ENCODE assay signal across 23 mouse cellular contexts in genomic region chr11:109872674-109873073, GRCm38 (mm10). TPM values are rescaled to one million over a fixed set of nuclear protein-coding genes. Genes with fewer than 3 reads are reported as not detected.
DNase-seq lines count a peak whose midpoint lies in the region; ATAC-seq and TF ChIP-seq lines count a peak whose summit lies in the region.
"Had no signal": no experiment of that assay in that cellular context is flagged by ENCODE, and none has a peak within 500 bp of the region (broad histone marks: within the 10 kb centered on the region; RNA-seq: fewer than 3 reads in every experiment).

No protein-coding gene starts in this region.

- 67% methylated on average over 3 of the region's 3 CpGs for WGBS in heart, embryonic 11.5 days (ENCODE audit: insufficient replicate concordance)
- WGBS in midbrain, embryonic 11.5 days: 78% methylated on average over 3 of the region's 3 CpGs
- WGBS in midbrain, postnatal 0 days: 70% methylated on average over 3 of the region's 3 CpGs

- TF ChIP-seq CTCF in midbrain, postnatal 0 days (IDR thresholded peaks at IDR 0.05): no peak

- H3K79me2 ChIP-seq in myocyte (ENCODE audit: control insufficient read depth, insufficient read depth): no peaks in the 10 kb centered on the region

- no peak overlapping the region for H3K9ac ChIP-seq in heart, embryonic 11.5 days (ENCODE audit: low read depth, low read length)
- H3K9ac ChIP-seq in midbrain, embryonic 11.5 days (ENCODE audit: low read length): no peak overlapping the region
- no peak overlapping the region for H3K9ac ChIP-seq in midbrain, postnatal 0 days (replicated peaks; ENCODE audit: low read length, poor library complexity, severe bottlenecking)
- H3K9ac ChIP-seq: embryonic facial prominence, embryonic 13.5 days; embryonic facial prominence, embryonic 15.5 days; forebrain, embryonic 12.5 days had no signal

- DNase-seq in heart, adult 11 months: peak; percentile 82
- peak; percentile 44 for DNase-seq in midbrain, embryonic 11.5 days (ENCODE audit: low spot score, missing footprints)
- no peak for DNase-seq in midbrain, postnatal 0 days (ENCODE audit: low spot score)
- no peak for DNase-seq in spleen, postnatal 10 days (ENCODE audit: low spot score in 2 of 2)
- DNase-seq: adrenal gland, adult 2 months; adrenal gland, postnatal 25 days; cerebellum, adult 11 months; cerebellum, adult 9-11 months had no signal

- H3K4me3 ChIP-seq in heart, embryonic 11.5 days (ENCODE audit: low read depth, low read length): no peak overlapping the region
- H3K4me3 ChIP-seq in midbrain, embryonic 11.5 days (ENCODE audit: low read depth, low read length): no peak overlapping the region
- no peak overlapping the region for H3K4me3 ChIP-seq in midbrain, postnatal 0 days (ENCODE audit: low read depth, low read length)
- no peak overlapping the region for H3K4me3 ChIP-seq in myocyte
- H3K4me3 ChIP-seq: embryonic facial prominence, embryonic 13.5 days; embryonic facial prominence, embryonic 15.5 days; erythroblast, embryonic 14.5 days; forebrain, embryonic 10.5 days; forebrain, embryonic 12.5 days had no signal

- no peak for TF ChIP-seq POLR2A in myocyte (IDR thresholded peaks at IDR 0.05; ENCODE audit: insufficient read length, low read depth)

- H3ac ChIP-seq in myocyte (ENCODE audit: control insufficient read depth, insufficient read length): no peak overlapping the region

- no peaks in the 10 kb centered on the region for H3K36me3 ChIP-seq in heart, embryonic 11.5 days (ENCODE audit: control insufficient read depth, insufficient read depth, low read length)
- no peaks in the 10 kb centered on the region for H3K36me3 ChIP-seq in midbrain, embryonic 11.5 days (ENCODE audit: control insufficient read depth, insufficient read depth, low read length)
- H3K36me3 ChIP-seq in midbrain, postnatal 0 days (ENCODE audit: insufficient read depth, low read length): no peaks in the 10 kb centered on the region
- no peaks in the 10 kb centered on the region for H3K36me3 ChIP-seq in myocyte (ENCODE audit: control insufficient read depth, insufficient read depth)
- H3K36me3 ChIP-seq: embryonic facial prominence, embryonic 13.5 days; embryonic facial prominence, embryonic 15.5 days; forebrain, embryonic 10.5 days; forebrain, embryonic 12.5 days; G1E had no signal

- H3K4me1 ChIP-seq in heart, embryonic 11.5 days (ENCODE audit: control insufficient read depth, insufficient read depth, low read length): no peaks in the 10 kb centered on the region
- H3K4me1 ChIP-seq in midbrain, embryonic 11.5 days (ENCODE audit: control insufficient read depth, insufficient read depth, low read length): no peaks in the 10 kb centered on the region
- no peaks in the 10 kb centered on the region for H3K4me1 ChIP-seq in midbrain, postnatal 0 days (ENCODE audit: insufficient read depth, low read length)
- H3K4me1 ChIP-seq: embryonic facial prominence, embryonic 13.5 days; forebrain, embryonic 12.5 days had no signal

- ATAC-seq in heart, embryonic 11.5 days (replicated peaks; ENCODE audit: insufficient number of reproducible peaks, low FRiP score, low TSS enrichment): no peak
- no peak for ATAC-seq in midbrain, embryonic 11.5 days (ENCODE audit: low FRiP score)
- no peak for ATAC-seq in midbrain, postnatal 0 days (ENCODE audit: low FRiP score)
- ATAC-seq: forebrain, embryonic 14.5 days; forebrain, embryonic 16.5 days; Patski had no signal

- H3K9me3 ChIP-seq in heart, embryonic 11.5 days (replicated peaks; ENCODE audit: control insufficient read depth, low read length): no peaks in the 10 kb centered on the region
- no peaks in the 10 kb centered on the region for H3K9me3 ChIP-seq in midbrain, embryonic 11.5 days (ENCODE audit: control insufficient read depth, low read length)
- H3K9me3 ChIP-seq in midbrain, postnatal 0 days (ENCODE audit: low read length): no peaks in the 10 kb centered on the region
- H3K9me3 ChIP-seq: embryonic facial prominence, embryonic 13.5 days; embryonic facial prominence, embryonic 15.5 days; forebrain, embryonic 12.5 days had no signal

- no peaks in the 10 kb centered on the region; the same call in 1 of the 2 replicates for H3K27me3 ChIP-seq in heart, embryonic 11.5 days (ENCODE audit: control insufficient read depth, insufficient read depth, low read length)
- no peaks in the 10 kb centered on the region for H3K27me3 ChIP-seq in midbrain, embryonic 11.5 days (ENCODE audit: control insufficient read depth, insufficient read depth, low read length)
- H3K27me3 ChIP-seq in midbrain, postnatal 0 days (ENCODE audit: insufficient read depth, low read length): no peaks in the 10 kb centered on the region
- no peaks in the 10 kb centered on the region for H3K27me3 ChIP-seq in myocyte (ENCODE audit: control insufficient read depth, insufficient read depth, insufficient read length)
- H3K27me3 ChIP-seq: embryonic facial prominence, embryonic 13.5 days; embryonic facial prominence, embryonic 15.5 days; forebrain, embryonic 12.5 days; Patski had no signal

- no peak overlapping the region for H3K27ac ChIP-seq in heart, embryonic 11.5 days (ENCODE audit: low read depth, low read length)
- H3K27ac ChIP-seq in midbrain, embryonic 11.5 days (ENCODE audit: low read depth, low read length): no peak overlapping the region
- no peak overlapping the region for H3K27ac ChIP-seq in midbrain, postnatal 0 days (ENCODE audit: low read depth, low read length)
- H3K27ac ChIP-seq: embryonic facial prominence, embryonic 13.5 days; embryonic facial prominence, embryonic 15.5 days; forebrain, embryonic 10.5 days; forebrain, embryonic 12.5 days had no signal

- no peak overlapping the region for H3K4me2 ChIP-seq in heart, embryonic 11.5 days
- H3K4me2 ChIP-seq in midbrain, embryonic 11.5 days: no peak overlapping the region
- no peak overlapping the region for H3K4me2 ChIP-seq in midbrain, postnatal 0 days (ENCODE audit: low read depth, low read length, poor library complexity, severe bottlenecking)
- H3K4me2 ChIP-seq in myocyte (ENCODE audit: low read depth): peak overlapping the region; percentile 3
- H3K4me2 ChIP-seq: embryonic facial prominence, embryonic 13.5 days; embryonic facial prominence, embryonic 15.5 days; forebrain, embryonic 12.5 days had no signal

TF ChIP-seq in myocyte, 11 proteins besides CTCF, POLR2A, EP300 and RAD21:
- no peak for TF ChIP-seq CEBPB (IDR thresholded peaks at IDR 0.05; ENCODE audit: insufficient read depth, poor library complexity, severe bottlenecking)

RNA-seq across cellular contexts. Expression of gene 1700012B07Rik, which starts 44.8 kb away (rescaled TPM):
- polyA plus RNA-seq in heart, embryonic 11.5 days (2014; fragmentation: Nextera tagmentation; extraction: Ambion mirVana): not detected in 2 replicates
- not detected in 2 replicates for polyA plus RNA-seq in midbrain, embryonic 11.5 days (2014; fragmentation: Nextera tagmentation; extraction: Ambion mirVana)
- total RNA-seq in midbrain, postnatal 0 days (2014; rRNA removed): not detected in 2 replicates
- polyA plus RNA-seq in midbrain, postnatal 0 days (2015; fragmentation: Nextera tagmentation; extraction: Ambion mirVana): not detected in 2 replicates
- polyA plus RNA-seq in myocyte (2012; fragmentation: generic; extraction: Trizol): 0.19 TPM
- total RNA-seq: adrenal gland, adult 2 months; adrenal gland, postnatal 10 days; adrenal gland, postnatal 25 days; adrenal gland, postnatal 4 days; common myeloid progenitor, adult 5-6 weeks had no signal
- polyA plus RNA-seq: adrenal gland, adult 2 months; embryonic facial prominence, embryonic 11.5 days; embryonic facial prominence, embryonic 13.5 days; embryonic facial prominence, embryonic 15.5 days; erythroblast, embryonic 14.5 days; forebrain, embryonic 10.5 days; forebrain, embryonic 12.5 days; forebrain, embryonic 14.5 days; forebrain, embryonic 16.5 days; G1E; Patski had no signal

Comparison
In these comparisons a context has a peak if more than half of its experiments do, and no peak if none do; other contexts are left out.
1. DNase-seq: peak in heart, adult 11 months (single experiment) and midbrain, embryonic 11.5 days (single experiment); none in midbrain, postnatal 0 days (single experiment) and spleen, postnatal 10 days (0 of 2).